Mouse (Mus musculus): ENCODE measurements around the gene Kazn. TPM values are rescaled to one million over a fixed set of nuclear protein-coding genes. Genes with fewer than 3 reads are reported as not detected.

Kazn gene
- total and polyA plus RNA-seq, 3 experiments = 0.11 TPM; not detected in 2

DNA sequence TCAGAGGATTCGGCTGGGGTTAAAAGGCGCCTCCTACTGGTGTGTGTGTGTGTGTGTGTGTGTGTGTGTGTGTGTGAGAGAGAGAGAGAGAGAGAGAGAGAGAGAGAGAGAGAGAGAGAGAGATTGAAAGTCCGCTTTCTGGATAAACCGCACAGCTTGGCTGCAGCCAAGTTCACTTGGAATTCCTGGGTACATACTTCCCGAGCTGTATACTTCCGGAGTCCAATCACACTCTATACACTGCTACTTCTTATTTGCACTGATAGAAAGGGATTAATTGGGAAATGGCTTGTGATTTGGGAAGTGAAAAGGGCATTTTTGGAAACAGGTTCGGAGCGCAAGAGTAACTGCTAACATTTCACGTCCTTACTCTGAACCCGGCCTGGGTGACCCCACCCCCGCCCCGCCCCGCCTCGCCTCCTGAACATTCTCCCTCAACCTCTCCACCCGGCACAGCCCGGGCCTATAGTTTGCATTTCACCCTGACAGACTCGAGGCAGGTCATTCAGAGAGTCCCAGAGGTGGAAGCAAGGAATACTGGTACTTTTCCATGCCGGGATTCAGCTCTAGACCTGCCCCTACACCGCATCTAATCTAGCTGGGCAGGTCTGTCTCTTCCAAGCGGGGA, 154.2 kb downstream of the Kazn start:
- Histone ChIP-seq H3K36me3 (replicated peaks) (no peaks in the 10 kb centered on the region), H3K4me3 (ENCODE audit: low read depth, low read length) (no peak overlapping the region), H3K27me3 (ENCODE audit: insufficient read depth, low read length) (no peaks in the 10 kb centered on the region), H3K4me1 (ENCODE audit: insufficient read depth, low read depth, low read length) (no peaks in the 10 kb centered on the region), H3K9me3 (replicated peaks) (peaks cover 84% of the 10 kb centered on the region)
- DNase-seq (ENCODE audit: low spot score) (no peak), ATAC-seq (ENCODE audit: extremely low read depth, insufficient number of reproducible peaks, low FRiP score, poor library complexity, severe bottlenecking) (no peak)
- no peak for TF ChIP-seq GATA1 (IDR thresholded peaks at IDR 0.05; ENCODE audit: borderline replicate concordance, low read length)
- no peak for TF ChIP-seq GATA2 (IDR thresholded peaks at IDR 0.05; ENCODE audit: borderline replicate concordance, low read depth, low read length)
- no peak for TF ChIP-seq CTCF (IDR thresholded peaks at IDR 0.05; ENCODE audit: low read depth, low read length)
- no peak for TF ChIP-seq TAL1 (conservative IDR thresholded peaks at IDR 0.05; ENCODE audit: low read depth, low read length)
- no peak for TF ChIP-seq POLR2AphosphoS5 (IDR thresholded peaks at IDR 0.05; ENCODE audit: insufficient replicate concordance, low read depth, low read length)

DNA sequence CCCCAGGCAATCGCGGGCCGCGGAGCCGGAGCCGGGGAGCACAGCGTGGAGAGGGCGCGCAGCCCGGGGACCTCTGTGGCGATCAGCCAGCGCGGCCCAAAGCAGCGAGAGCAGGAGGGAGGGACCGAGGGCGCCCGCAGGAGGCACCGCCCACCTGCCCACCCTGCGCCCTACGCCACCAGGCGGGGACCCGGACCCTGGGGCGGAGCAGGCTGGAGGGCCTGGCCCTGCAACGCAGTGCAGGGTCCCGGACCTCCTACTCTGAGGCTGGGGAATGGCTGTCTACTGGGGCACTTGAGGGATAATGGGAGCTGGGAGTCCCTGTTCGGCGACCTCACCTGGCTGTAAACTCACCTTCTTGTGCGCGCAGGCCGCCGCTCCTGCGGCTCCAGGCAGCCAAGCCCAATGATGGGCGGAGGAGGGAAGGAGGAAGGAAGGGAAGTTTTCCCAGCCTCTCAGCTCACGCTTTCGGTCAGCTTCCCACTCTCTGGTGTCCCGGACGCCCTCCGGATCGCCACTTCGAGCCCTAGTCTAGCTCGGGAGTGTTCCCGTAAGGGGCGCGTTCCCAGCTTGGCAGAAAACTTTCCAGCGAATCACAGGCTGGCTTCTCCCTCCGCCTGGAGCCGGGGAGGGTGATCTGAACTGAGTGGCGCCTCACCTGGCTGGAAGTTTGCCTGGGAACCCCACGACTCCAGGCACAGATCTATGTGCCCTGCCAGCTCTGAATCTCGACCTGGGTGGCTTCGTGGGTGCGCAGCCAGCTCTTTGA, 154.9 kb downstream of the Kazn start, which contains the start of gene Tmem51:
Gene Tmem51 (minus strand): TSS at position 174 of the 769 bp plus-strand sequence.
- no peaks in the 10 kb centered on the region for H3K27me3 ChIP-seq (ENCODE audit: insufficient read depth, low read length)
- H3K4me1 ChIP-seq (ENCODE audit: insufficient read depth, low read depth, low read length) = no peaks in the 10 kb centered on the region
- no peak for DNase-seq (ENCODE audit: low spot score)
- peaks cover 85% of the 10 kb centered on the region for H3K9me3 ChIP-seq (replicated peaks)
- TF ChIP-seq GATA2 (IDR thresholded peaks at IDR 0.05; ENCODE audit: borderline replicate concordance, low read depth, low read length) (no peak), POLR2AphosphoS5 (IDR thresholded peaks at IDR 0.05; ENCODE audit: insufficient replicate concordance, low read depth, low read length) (no peak), GATA1 (IDR thresholded peaks at IDR 0.05; ENCODE audit: borderline replicate concordance, low read length) (no peak), CTCF (IDR thresholded peaks at IDR 0.05; ENCODE audit: low read depth, low read length) (no peak)
- no peak for ATAC-seq (ENCODE audit: extremely low read depth, insufficient number of reproducible peaks, low FRiP score, poor library complexity, severe bottlenecking)
- H3K4me3 ChIP-seq (ENCODE audit: low read depth, low read length) = no peak within 1 kb of the TSS; the same call in 1 of the 2 replicates
- H3K36me3 ChIP-seq (replicated peaks) = no peaks in the 10 kb centered on the region

DNA sequence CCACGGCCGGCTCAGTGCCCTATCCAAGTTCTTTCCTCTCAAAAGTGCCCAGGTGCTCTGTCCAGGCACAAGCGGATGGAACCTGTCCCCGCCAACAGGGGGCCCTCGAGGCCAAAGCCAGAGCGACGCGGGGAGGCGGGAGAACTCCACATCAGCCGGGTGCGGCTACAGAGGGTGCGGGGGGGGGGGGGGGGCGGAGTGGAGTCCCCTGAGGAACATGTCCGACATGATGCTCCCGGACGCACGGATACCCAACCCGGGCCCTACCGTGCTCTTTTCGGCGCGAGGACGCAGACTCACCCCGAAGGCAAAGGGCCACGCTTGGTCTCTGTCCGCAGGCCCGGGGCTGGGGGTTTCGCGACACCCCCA, 155.5 kb downstream of the Kazn start:
- H3K4me1 ChIP-seq (ENCODE audit: insufficient read depth, low read depth, low read length) = no peaks in the 10 kb centered on the region
- TF ChIP-seq CTCF (IDR thresholded peaks at IDR 0.05; ENCODE audit: low read depth, low read length) = no peak
- no peak for TF ChIP-seq TAL1 (conservative IDR thresholded peaks at IDR 0.05; ENCODE audit: low read depth, low read length)
- no peak for TF ChIP-seq GATA2 (IDR thresholded peaks at IDR 0.05; ENCODE audit: borderline replicate concordance, low read depth, low read length)
- TF ChIP-seq GATA1 (IDR thresholded peaks at IDR 0.05; ENCODE audit: borderline replicate concordance, low read length) = no peak
- no peak for TF ChIP-seq POLR2AphosphoS5 (IDR thresholded peaks at IDR 0.05; ENCODE audit: insufficient replicate concordance, low read depth, low read length)

DNA sequence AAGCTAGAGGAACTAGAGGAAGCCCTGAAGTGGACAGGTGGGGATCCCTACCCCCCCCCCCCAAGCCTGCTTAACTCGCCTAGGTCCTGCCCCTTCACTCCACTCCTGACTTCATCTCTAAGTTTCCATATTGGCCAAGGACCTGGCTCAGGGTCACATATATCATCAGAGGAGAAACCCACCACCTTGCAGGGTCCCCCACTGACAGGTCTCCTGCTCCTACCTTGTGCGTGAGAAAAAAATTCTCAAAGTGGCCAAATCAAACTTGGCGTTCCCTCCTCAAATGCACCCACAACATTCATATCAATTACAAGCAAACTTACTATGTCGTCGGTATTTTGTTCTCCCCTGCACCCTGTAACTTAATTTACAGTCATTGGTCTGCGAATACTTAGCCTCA, 156.0 kb downstream of the Kazn start:
- Histone ChIP-seq H3K36me3 (replicated peaks) (no peaks in the 10 kb centered on the region), H3K9me3 (replicated peaks) (peaks cover 80% of the 10 kb centered on the region), H3K4me1 (ENCODE audit: insufficient read depth, low read depth, low read length) (no peaks in the 10 kb centered on the region), H3K4me3 (ENCODE audit: low read depth, low read length) (no peak overlapping the region), H3K27me3 (ENCODE audit: insufficient read depth, low read length) (no peaks in the 10 kb centered on the region)
- no peak for DNase-seq (ENCODE audit: low spot score)
- TF ChIP-seq POLR2AphosphoS5 (IDR thresholded peaks at IDR 0.05; ENCODE audit: insufficient replicate concordance, low read depth, low read length) (no peak), GATA1 (IDR thresholded peaks at IDR 0.05; ENCODE audit: borderline replicate concordance, low read length) (no peak), GATA2 (IDR thresholded peaks at IDR 0.05; ENCODE audit: borderline replicate concordance, low read depth, low read length) (no peak), TAL1 (conservative IDR thresholded peaks at IDR 0.05; ENCODE audit: low read depth, low read length) (no peak), CTCF (IDR thresholded peaks at IDR 0.05; ENCODE audit: low read depth, low read length) (no peak)
- no peak for ATAC-seq (ENCODE audit: extremely low read depth, insufficient number of reproducible peaks, low FRiP score, poor library complexity, severe bottlenecking)

More for the DNA sequence above, 155.5 kb downstream of the Kazn start:
- no peak for ATAC-seq (ENCODE audit: extremely low read depth, insufficient number of reproducible peaks, low FRiP score, poor library complexity, severe bottlenecking)
- H3K4me3 ChIP-seq (ENCODE audit: low read depth, low read length) = no peak overlapping the region; the same call in 1 of the 2 replicates
- H3K9me3 ChIP-seq (replicated peaks) = peaks cover 84% of the 10 kb centered on the region
- no peak for DNase-seq (ENCODE audit: low spot score)
- no peaks in the 10 kb centered on the region for H3K27me3 ChIP-seq (ENCODE audit: insufficient read depth, low read length)
- H3K36me3 ChIP-seq (replicated peaks) = no peaks in the 10 kb centered on the region

DNA sequence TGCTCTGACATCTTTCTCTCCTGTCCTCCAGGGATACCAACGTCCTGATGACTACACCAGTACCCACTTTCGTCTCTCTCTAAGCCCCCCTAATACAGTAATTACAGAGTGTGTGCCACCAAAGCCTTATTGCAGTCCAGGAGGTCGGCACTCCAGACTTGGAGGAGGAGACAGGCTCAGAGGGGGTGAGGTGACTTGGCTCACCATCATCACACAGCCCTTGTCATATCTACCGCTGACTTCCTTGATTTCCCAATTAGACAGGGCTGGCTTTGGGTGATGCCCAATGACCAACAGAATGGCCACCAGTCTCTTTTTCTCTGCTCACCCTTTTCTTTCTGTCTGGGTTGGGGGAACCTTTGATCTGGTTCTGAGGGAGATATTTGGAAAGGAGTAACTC, 156.5 kb downstream of the Kazn start:
- H3K4me1 ChIP-seq (ENCODE audit: insufficient read depth, low read depth, low read length) = no peaks in the 10 kb centered on the region
- H3K9me3 ChIP-seq (replicated peaks) = peaks cover 80% of the 10 kb centered on the region
- no peak for ATAC-seq (ENCODE audit: extremely low read depth, insufficient number of reproducible peaks, low FRiP score, poor library complexity, severe bottlenecking)
- H3K27me3 ChIP-seq (ENCODE audit: insufficient read depth, low read length) = no peaks in the 10 kb centered on the region
- no peak for DNase-seq (ENCODE audit: low spot score)
- no peaks in the 10 kb centered on the region for H3K36me3 ChIP-seq (replicated peaks)
- H3K4me3 ChIP-seq (ENCODE audit: low read depth, low read length) = no peak overlapping the region
- TF ChIP-seq GATA1 (IDR thresholded peaks at IDR 0.05; ENCODE audit: borderline replicate concordance, low read length) = no peak
- TF ChIP-seq GATA2 (IDR thresholded peaks at IDR 0.05; ENCODE audit: borderline replicate concordance, low read depth, low read length) = no peak
- TF ChIP-seq POLR2AphosphoS5 (IDR thresholded peaks at IDR 0.05; ENCODE audit: insufficient replicate concordance, low read depth, low read length) = no peak
- no peak for TF ChIP-seq TAL1 (conservative IDR thresholded peaks at IDR 0.05; ENCODE audit: low read depth, low read length)
- no peak for TF ChIP-seq CTCF (IDR thresholded peaks at IDR 0.05; ENCODE audit: low read depth, low read length)

DNA sequence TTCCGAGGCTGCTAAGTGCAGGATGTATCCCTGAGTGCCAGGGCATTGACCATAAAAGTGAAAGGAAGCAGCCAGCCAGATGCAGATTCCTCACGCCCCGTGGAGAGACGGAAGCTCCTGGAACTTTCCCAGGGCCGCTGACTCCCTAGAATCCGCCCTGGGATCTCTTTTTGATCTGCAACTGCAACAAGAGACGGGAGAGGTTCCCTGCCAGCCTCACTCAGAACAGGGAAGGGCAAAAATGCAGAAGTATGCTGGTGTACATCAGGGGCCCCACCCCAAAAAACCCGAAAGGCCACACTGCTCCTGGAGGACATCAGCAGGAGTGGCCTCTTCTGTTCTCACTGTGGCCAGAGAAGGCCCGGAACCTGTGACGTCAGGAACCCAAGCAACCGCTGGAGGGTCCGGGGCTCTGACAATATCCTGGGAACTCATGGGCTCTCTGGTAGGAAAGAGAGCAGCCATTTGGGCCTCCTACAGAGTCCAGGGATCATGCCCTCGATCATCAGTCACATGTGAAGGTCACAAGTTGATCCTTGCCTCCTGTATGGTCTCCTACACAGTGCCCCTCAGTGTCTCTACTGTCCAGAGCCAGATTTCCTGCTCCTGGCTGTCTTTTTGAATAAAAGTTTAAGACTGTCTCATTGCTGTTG, 157.4 kb downstream of the Kazn start:
- Histone ChIP-seq H3K27me3 (ENCODE audit: insufficient read depth, low read length) (no peaks in the 10 kb centered on the region), H3K4me1 (ENCODE audit: insufficient read depth, low read depth, low read length) (no peaks in the 10 kb centered on the region), H3K4me3 (ENCODE audit: low read depth, low read length) (no peak overlapping the region), H3K9me3 (replicated peaks) (peaks cover 82% of the 10 kb centered on the region), H3K36me3 (replicated peaks) (no peaks in the 10 kb centered on the region)
- TF ChIP-seq POLR2AphosphoS5 (IDR thresholded peaks at IDR 0.05; ENCODE audit: insufficient replicate concordance, low read depth, low read length) (no peak), GATA1 (IDR thresholded peaks at IDR 0.05; ENCODE audit: borderline replicate concordance, low read length) (no peak), GATA2 (IDR thresholded peaks at IDR 0.05; ENCODE audit: borderline replicate concordance, low read depth, low read length) (no peak), CTCF (IDR thresholded peaks at IDR 0.05; ENCODE audit: low read depth, low read length) (no peak), TAL1 (conservative IDR thresholded peaks at IDR 0.05; ENCODE audit: low read depth, low read length) (no peak)
- DNase-seq (ENCODE audit: low spot score) (no peak), ATAC-seq (ENCODE audit: extremely low read depth, insufficient number of reproducible peaks, low FRiP score, poor library complexity, severe bottlenecking) (no peak)

Measured in G1E (cell line).